Mouse (Mus musculus) stomach, embryonic 16.5 days (tissue): Measurements from ENCODE around the gene Hoxc11. TPM values are rescaled to one million over a fixed set of nuclear protein-coding genes. Genes with fewer than 3 reads are reported as not detected.

Experiments
- ATAC-seq: fragments of 200-750 bp; cut with Nextera tagmentation; 2 replicates; pipeline ENCODE4 v1.8.0; 2017; ENCODE audit warnings: moderate number of reproducible peaks, moderate TSS enrichment; ENCODE audit not compliant: insufficient read depth, low FRiP score
- H3K27ac ChIP-seq: fragments of 300-500 bp; sonication (generic); 2 replicates; pipeline ENCODE4 v1.5.1; 2014; ENCODE audit warnings: low read length
- H3K27me3 ChIP-seq: fragments of 300-500 bp; sonication (generic); 2 replicates; pipeline ENCODE4 v1.6.1; 2014; ENCODE audit warnings: low read length, control low read depth, mixed read lengths; ENCODE audit not compliant: control insufficient read depth, insufficient read depth
- H3K36me3 ChIP-seq: fragments of 300-500 bp; sonication (generic); 2 replicates; pipeline ENCODE4 v1.6.1; 2014; ENCODE audit warnings: low read length; ENCODE audit not compliant: control insufficient read depth, insufficient read depth
- H3K4me1 ChIP-seq: fragments of 300-500 bp; sonication (generic); 2 replicates; pipeline ENCODE4 v1.6.1; 2014; ENCODE audit warnings: low read length, control low read depth, mixed read lengths; ENCODE audit not compliant: control insufficient read depth, insufficient read depth
- H3K4me2 ChIP-seq: fragments of 300-500 bp; sonication (generic); 2 replicates; pipeline ENCODE4 v1.6.1; 2014; ENCODE audit warnings: low read depth, low read length, mixed read lengths
- H3K4me3 ChIP-seq: fragments of 300-500 bp; sonication (generic); replicated peaks from 2 replicates; pipeline ENCODE4 v1.5.1; 2014; ENCODE audit warnings: mild to moderate bottlenecking, low read length
- H3K9ac ChIP-seq: fragments of 300-500 bp; sonication (generic); 2 replicates; pipeline ENCODE4 v1.6.1; 2014; ENCODE audit warnings: low read length
- H3K9me3 ChIP-seq: fragments of 300-500 bp; sonication (generic); replicated peaks from 2 replicates; pipeline ENCODE4 v1.6.1; 2016; ENCODE audit warnings: low read length, control low read depth; ENCODE audit not compliant: control insufficient read depth
- WGBS: fragments of 180-500 bp; shearing (Covaris S2); extraction: QIAGEN DNeasy Blood & Tissue Kit; methylation state at CpG from one replicate; pipeline ENCODE4 v1.1.7; 2014; 5-methylcytosine and 5-hydroxymethylcytosine counted together
- polyA plus RNA-seq: library from polyadenylated mRNA; unstranded; fragments of >200 nt; fragmentation: Nextera tagmentation; extraction: Ambion mirVana; gene quantifications from 2 replicates; pipeline ENCODE4 v1.2.1, GENCODE M21; 2015

Hoxc11 gene
- polyA plus RNA-seq, 1 experiment from 2014 or later, result not detected

DNA sequence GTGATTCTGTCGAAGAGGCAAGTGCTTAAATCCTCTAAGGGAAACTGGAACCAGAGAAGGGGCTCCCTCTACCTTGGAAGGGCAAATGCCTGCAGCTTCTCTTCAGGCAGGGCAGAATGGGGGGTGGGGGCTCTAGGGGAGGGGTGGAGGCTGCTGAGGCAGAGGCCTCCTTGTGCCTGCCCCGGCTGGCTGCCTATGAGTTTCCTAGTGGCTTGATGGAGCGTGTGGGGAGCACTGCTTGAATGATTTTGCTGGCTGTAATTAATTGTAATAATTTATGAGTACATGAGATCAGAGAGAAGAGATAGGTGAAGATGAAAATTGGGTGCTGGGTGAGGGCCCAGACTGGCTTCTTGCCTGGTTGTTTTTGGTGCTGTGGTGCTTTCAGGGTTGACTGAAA, 30.7 kb downstream of the Hoxc11 start:
- H3K9ac ChIP-seq, result no peak overlapping the region

DNA sequence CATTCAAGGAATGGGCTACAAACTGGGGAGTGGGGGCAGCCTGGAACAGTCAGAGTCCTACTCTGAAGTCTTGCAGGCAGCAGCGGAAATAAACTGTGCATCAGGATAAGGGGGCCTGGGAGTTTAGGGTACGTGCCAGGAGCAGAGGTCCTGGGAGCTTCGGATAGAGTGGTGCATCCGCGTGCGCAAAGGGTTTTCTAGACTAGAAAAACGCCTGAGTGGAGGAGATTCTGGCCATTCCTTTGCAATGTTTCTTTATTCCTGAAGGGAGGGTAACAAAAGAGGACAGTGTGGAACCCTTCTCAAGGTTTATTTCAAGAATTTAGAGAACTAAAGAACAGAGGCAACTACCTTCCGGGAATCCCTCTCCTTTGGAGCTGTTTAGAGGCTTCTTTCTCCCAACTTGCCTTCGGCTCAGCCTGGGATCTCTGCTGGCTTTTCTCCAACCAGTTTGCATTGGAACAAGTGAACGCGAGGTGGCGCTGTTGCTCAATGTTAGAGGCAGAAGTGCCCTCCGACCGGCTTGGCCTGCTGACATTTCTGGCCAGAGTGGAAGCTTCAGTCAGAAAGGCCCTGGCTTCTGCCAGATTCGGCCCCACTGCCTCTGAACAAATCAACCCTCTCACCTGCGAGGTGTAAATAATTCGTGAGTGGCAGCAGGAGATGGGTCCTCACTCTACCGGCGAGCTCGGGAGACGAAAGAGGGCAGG, 33.1 kb downstream of the Hoxc11 start:
- 7% methylated on average over 21 of the region's 21 CpGs for WGBS
- Histone ChIP-seq H3K4me3 (no peak overlapping the region), H3K27ac (no peak overlapping the region), H3K9ac (no peak overlapping the region), H3K36me3 (no peaks in the 10 kb centered on the region), H3K9me3 (no peaks in the 10 kb centered on the region), H3K27me3 (peaks cover 93% of the 10 kb centered on the region), H3K4me2 (no peak overlapping the region), H3K4me1 (0 out of 2 replicates have a peak, but pooled peaks cover 5% of the 10 kb centered on the region)
- ATAC-seq, result peak; percentile 66; the same call in 1 of the 2 replicates

More for the DNA sequence above, 30.7 kb downstream of the Hoxc11 start:
- Histone ChIP-seq H3K27ac (no peak overlapping the region), H3K36me3 (no peaks in the 10 kb centered on the region), H3K27me3 (peaks cover 92% of the 10 kb centered on the region), H3K4me1 (no peaks in the 10 kb centered on the region), H3K9me3 (no peaks in the 10 kb centered on the region), H3K4me3 (no peak overlapping the region), H3K4me2 (no peak overlapping the region)
- no peak for ATAC-seq
- WGBS, result 15% methylated on average over 3 of the region's 3 CpGs

DNA sequence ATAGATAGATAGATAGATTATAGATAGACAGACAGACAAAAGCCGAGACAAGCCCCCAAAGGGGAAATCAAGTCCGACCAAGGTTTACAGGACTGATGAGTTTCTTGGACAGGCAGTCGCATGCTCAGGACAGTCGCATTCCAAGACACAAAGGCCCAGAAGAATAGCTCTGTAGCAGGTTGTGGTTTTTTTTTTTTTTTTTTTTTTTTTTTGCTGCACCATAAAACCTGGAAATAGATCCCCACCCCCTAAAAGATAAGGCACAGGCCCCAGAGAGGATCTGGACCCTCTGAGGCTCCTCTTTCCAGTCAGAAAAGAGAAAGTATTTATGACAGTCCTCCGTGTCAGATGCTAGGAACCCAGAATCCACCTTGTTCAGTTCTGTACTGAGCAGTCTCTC, 33.9 kb downstream of the Hoxc11 start:
- H3K36me3 ChIP-seq, result no peaks in the 10 kb centered on the region
- no peak for ATAC-seq
- H3K4me2 ChIP-seq, result no peak overlapping the region
- WGBS, result 48% methylated on average over 5 of the region's 5 CpGs
- no peak overlapping the region for H3K4me3 ChIP-seq
- no peaks in the 10 kb centered on the region for H3K9me3 ChIP-seq
- peaks cover 92% of the 10 kb centered on the region for H3K27me3 ChIP-seq
- 0 out of 2 replicates have a peak, but pooled peaks cover 5% of the 10 kb centered on the region for H3K4me1 ChIP-seq
- H3K27ac ChIP-seq, result no peak overlapping the region
- H3K9ac ChIP-seq, result no peak overlapping the region

DNA sequence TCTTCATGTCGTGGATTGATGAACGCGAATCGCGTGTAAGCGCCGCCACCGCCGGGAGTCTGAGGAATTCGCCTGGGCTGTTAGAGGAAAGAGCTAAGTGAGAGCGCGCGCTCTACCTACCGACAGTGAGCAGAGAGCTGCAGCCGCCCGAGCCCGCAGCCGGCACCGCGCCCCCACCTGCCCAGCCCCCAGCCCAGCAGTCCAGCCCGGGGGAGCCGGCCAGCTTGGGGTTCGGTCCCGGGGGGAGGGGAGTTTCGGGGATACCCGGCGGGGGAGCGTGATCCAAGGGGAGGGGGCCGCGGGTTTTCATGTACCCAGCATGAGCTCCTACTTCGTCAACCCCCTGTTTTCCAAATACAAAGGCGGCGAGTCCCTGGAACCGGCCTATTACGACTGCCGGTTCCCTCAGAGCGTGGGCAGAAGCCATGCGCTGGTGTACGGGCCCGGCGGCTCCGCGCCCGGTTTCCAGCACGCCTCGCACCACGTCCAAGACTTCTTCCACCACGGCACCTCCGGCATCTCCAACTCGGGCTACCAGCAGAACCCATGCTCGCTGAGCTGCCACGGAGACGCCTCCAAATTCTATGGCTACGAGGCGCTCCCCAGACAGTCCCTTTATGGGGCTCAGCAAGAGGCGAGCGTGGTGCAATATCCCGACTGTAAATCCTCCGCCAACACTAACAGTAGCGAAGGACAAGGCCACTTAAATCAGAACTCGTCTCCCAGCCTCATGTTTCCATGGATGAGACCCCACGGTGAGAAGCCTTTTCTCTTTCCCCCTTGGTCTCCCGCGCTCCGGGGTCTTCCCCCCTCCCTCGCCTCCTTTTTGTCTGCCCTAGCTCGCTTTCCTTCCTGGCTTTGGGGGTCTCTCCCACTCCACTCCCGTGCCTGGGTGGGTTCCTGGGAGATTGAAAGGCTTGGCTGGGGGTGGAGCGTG, 36.5 kb downstream of the Hoxc11 start, which contains the start of gene Hoxc8:
TSS of gene Hoxc8 (plus strand) at position 147 of the 937 bp plus-strand sequence.
- no peak within 1 kb of the TSS for H3K27ac ChIP-seq
- 1% methylated on average over 69 of the region's 69 CpGs for WGBS
- no peaks in the 10 kb centered on the region for H3K36me3 ChIP-seq
- H3K27me3 ChIP-seq, result peaks cover 87% of the 10 kb centered on the region
- peak; percentile 40; the same call in 1 of the 2 replicates for ATAC-seq
- peak within 1 kb of the TSS; percentile 65 for H3K9ac ChIP-seq
- peak within 1 kb of the TSS; percentile 46 for H3K4me2 ChIP-seq
- H3K4me1 ChIP-seq, result 0 out of 2 replicates have a peak, but pooled peaks cover 5% of the 10 kb centered on the region
- peak within 1 kb of the TSS; percentile 42 for H3K4me3 ChIP-seq
- no peaks in the 10 kb centered on the region for H3K9me3 ChIP-seq

DNA sequence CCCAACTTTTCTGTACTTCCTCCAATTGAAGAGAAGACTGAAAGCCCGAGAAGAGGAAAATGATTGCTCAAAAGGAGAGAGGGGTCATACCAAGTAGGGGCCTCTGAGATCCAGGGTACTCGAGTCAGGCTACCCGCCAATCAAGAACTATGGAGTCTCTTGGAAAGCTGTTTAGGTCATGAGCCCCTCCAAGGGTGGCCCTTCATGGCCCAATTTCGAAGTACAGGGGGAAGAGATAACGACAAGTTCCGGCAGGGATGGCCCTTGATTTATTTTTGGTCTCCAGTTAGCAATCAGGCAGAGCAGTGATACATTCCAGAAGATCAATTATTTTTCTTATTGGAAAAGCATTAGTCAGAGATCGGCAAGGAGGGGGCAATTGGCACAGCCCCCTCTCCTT, 37.6 kb downstream of the Hoxc11 start:
- Histone ChIP-seq H3K4me3 (peak overlapping the region; percentile 1; the same call in 1 of the 2 replicates), H3K4me1 (0 out of 2 replicates have a peak, but pooled peaks cover 5% of the 10 kb centered on the region), H3K27ac (no peak overlapping the region), H3K9ac (no peak overlapping the region), H3K4me2 (peak overlapping the region; percentile 46; the same call in 1 of the 2 replicates), H3K36me3 (no peaks in the 10 kb centered on the region), H3K9me3 (no peaks in the 10 kb centered on the region), H3K27me3 (peaks cover 87% of the 10 kb centered on the region)
- ATAC-seq, result no peak
- WGBS, result 16% methylated on average over 7 of the region's 7 CpGs

DNA sequence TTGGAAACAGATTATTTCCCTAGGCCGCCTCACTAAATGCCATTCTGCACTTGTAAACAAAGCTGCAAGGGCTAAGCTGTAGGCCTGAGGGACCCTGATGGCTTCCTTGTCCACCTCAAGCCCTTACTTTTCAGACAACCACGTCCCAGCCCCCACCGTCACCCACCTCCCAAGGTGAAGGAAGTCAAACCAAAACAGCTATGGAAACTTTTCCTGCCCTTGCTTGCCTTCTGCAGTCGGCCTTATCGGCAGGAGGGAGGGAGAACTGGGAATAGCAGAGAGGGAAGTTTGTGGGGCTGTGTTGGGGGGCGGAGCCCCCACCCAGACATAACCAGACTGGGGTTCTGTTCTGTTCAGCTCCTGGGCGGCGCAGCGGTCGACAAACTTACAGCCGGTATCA, 38.0 kb downstream of the Hoxc11 start:
- H3K4me3 ChIP-seq, result peak overlapping the region; percentile 1; the same call in 1 of the 2 replicates
- 9% methylated on average over 11 of the region's 11 CpGs for WGBS

DNA sequence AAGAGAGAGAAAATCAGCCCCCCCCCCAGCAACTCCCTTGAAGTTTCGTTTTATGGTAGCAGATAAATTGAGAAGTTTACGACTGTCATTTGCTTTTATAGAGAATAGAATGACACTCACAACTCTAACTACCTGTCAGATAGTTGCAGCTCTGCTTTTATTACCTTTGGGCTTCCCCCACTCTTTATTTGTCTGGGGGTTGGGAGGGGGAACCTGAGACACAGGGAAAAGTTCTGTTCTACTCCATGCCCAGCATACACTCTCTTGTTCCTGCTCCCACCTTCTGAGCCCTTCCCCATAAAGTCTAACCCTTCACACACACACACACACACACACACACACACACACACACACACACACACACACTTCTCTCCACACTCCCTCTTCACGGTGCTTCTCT, 38.6 kb downstream of the Hoxc11 start:
- H3K9ac ChIP-seq, result no peak overlapping the region
- no peak overlapping the region for H3K4me3 ChIP-seq
- peaks cover 84% of the 10 kb centered on the region for H3K27me3 ChIP-seq
- H3K36me3 ChIP-seq, result no peaks in the 10 kb centered on the region
- H3K9me3 ChIP-seq, result no peaks in the 10 kb centered on the region
- ATAC-seq, result no peak
- 9% methylated on average over 3 of the region's 3 CpGs for WGBS
- no peak overlapping the region for H3K4me2 ChIP-seq
- H3K27ac ChIP-seq, result no peak overlapping the region
- H3K4me1 ChIP-seq, result 0 out of 2 replicates have a peak, but pooled peaks cover 5% of the 10 kb centered on the region

More for the DNA sequence above, 38.0 kb downstream of the Hoxc11 start:
- Histone ChIP-seq H3K9ac (no peak overlapping the region), H3K4me2 (peak overlapping the region; percentile 46; the same call in 1 of the 2 replicates), H3K27me3 (peaks cover 85% of the 10 kb centered on the region), H3K27ac (no peak overlapping the region), H3K4me1 (0 out of 2 replicates have a peak, but pooled peaks cover 5% of the 10 kb centered on the region), H3K36me3 (no peaks in the 10 kb centered on the region), H3K9me3 (no peaks in the 10 kb centered on the region)
- no peak for ATAC-seq

DNA sequence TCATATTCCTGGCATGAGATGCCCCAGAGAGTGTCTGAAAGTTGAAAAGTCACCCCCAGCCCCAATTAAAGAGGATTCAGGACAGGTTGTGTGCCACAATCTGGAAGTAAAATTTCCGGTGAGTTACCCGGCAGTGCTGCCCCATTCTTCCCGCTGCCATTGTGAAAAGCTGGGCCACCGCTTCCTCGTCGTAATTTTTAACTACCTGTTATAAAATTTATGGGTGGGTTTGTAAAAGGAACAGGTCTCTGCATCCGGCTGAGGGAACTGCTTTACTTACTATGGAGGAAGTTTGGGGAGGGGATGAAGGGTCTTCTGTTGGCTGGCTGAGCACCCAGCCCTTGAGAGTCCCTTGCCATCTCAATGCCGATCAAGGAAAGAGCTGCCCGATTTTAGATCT, 42.3 kb downstream of the Hoxc11 start:
- H3K4me1 ChIP-seq, result peaks cover 17% of the 10 kb centered on the region
- ATAC-seq, result no peak
- H3K9ac ChIP-seq, result no peak overlapping the region
- no peak overlapping the region for H3K4me2 ChIP-seq
- H3K9me3 ChIP-seq, result no peaks in the 10 kb centered on the region
- peaks cover 87% of the 10 kb centered on the region for H3K27me3 ChIP-seq
- no peaks in the 10 kb centered on the region for H3K36me3 ChIP-seq
- H3K27ac ChIP-seq, result no peak overlapping the region
- no peak overlapping the region for H3K4me3 ChIP-seq
- WGBS, result 6% methylated on average over 9 of the region's 9 CpGs
